Mouse (Mus musculus) lung, embryonic 14.5 days (tissue): ENCODE measurements around the gene Knstrn. TPM values are rescaled to one million over a fixed set of nuclear protein-coding genes. Genes with fewer than 3 reads are reported as not detected.

Source experiments
- ATAC-seq: fragments of 200-750 bp; cut with Nextera tagmentation; 2 replicates; pipeline ENCODE4 v1.8.0; 2017; ENCODE audit warnings: mild to moderate bottlenecking, moderate TSS enrichment, moderate library complexity; ENCODE audit not compliant: insufficient read depth
- DNase-seq: peaks from one replicate; pipeline ENCODE4 v3.0.0-alpha.2; 2015
- H3K27ac ChIP-seq: fragments of 300-500 bp; sonication (generic); 2 replicates; pipeline ENCODE4 v1.5.1; 2014; ENCODE audit warnings: low read depth, mild to moderate bottlenecking, moderate library complexity
- H3K27me3 ChIP-seq: fragments of 300-500 bp; sonication (generic); 2 replicates; pipeline ENCODE4 v1.6.1; 2014; ENCODE audit warnings: low read length, control low read depth; ENCODE audit not compliant: insufficient read depth
- H3K36me3 ChIP-seq: fragments of 300-500 bp; sonication (generic); 2 replicates; pipeline ENCODE4 v1.6.1; 2014; ENCODE audit warnings: control low read depth; ENCODE audit not compliant: insufficient read depth
- H3K4me1 ChIP-seq: fragments of 300-500 bp; sonication (generic); 2 replicates; pipeline ENCODE4 v1.6.1; 2014; ENCODE audit warnings: antibody characterized with exemption, control low read depth; ENCODE audit not compliant: insufficient read depth
- H3K4me2 ChIP-seq: fragments of 300-500 bp; sonication (generic); 2 replicates; pipeline ENCODE4 v1.6.1; 2014; ENCODE audit warnings: mild to moderate bottlenecking
- H3K4me3 ChIP-seq: fragments of 300-500 bp; sonication (generic); 2 replicates; pipeline ENCODE4 v1.5.1; 2014; ENCODE audit warnings: low read depth, low read length
- H3K9ac ChIP-seq: fragments of 300-500 bp; sonication (generic); 2 replicates; pipeline ENCODE4 v1.6.1; 2014
- H3K9me3 ChIP-seq: fragments of 300-500 bp; sonication (generic); 2 replicates; pipeline ENCODE4 v1.6.1; 2016; ENCODE audit warnings: low read depth, low read length, control low read depth
- CTCF ChIP-seq: IDR thresholded peaks from 2 replicates; pipeline ENCODE4 v1.5.1; 2016; ENCODE audit warnings: antibody characterized with exemption, low read depth
- WGBS: fragments of 180-500 bp; shearing (Covaris S2); extraction: QIAGEN DNeasy Blood & Tissue Kit; methylation state at CpG from one replicate; pipeline ENCODE4 v1.1.7; 2014; 5-methylcytosine and 5-hydroxymethylcytosine counted together
- polyA plus RNA-seq: library from polyadenylated mRNA; unstranded; fragments of >200 nt; fragmentation: Nextera tagmentation; extraction: Ambion mirVana; gene quantifications from 2 replicates; pipeline ENCODE4 v1.2.1, GENCODE M21; 2014

Knstrn gene
- polyA plus RNA-seq, 1 experiment from 2014 or later: 142 TPM

DNA sequence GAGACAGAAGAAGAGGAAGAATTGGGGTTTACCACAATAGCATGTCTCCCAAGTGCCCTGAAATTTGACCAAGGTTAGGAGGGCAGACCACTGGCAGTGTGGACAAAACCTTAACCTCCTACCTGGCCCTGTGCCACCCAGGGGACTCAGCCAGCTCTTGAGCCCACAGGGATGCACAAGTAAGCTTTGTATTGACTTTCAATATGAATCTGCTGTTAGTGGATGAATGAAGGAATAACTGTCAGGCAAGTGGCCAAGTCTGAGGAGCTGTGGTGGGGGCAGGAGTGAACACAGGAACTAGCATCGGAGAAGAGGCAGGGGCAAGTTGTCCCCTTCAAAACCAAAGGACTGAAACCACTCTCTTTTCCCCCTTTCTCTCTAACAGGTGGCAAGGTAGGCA, 38.4 kb upstream of the Knstrn start:
- no peak overlapping the region for H3K4me2 ChIP-seq
- 22% methylated on average over 1 of the region's 1 CpGs for WGBS
- H3K27ac ChIP-seq: peak overlapping the region; percentile 44; the same call in 1 of the 2 replicates
- TF ChIP-seq CTCF: no peak
- no peak for ATAC-seq
- no peak overlapping the region for H3K9ac ChIP-seq
- peaks cover 8% of the 10 kb centered on the region for H3K4me1 ChIP-seq
- peak; percentile 76 for DNase-seq
- no peaks in the 10 kb centered on the region for H3K36me3 ChIP-seq
- no peaks in the 10 kb centered on the region for H3K9me3 ChIP-seq
- peaks cover 5% of the 10 kb centered on the region; the same call in 1 of the 2 replicates for H3K27me3 ChIP-seq
- no peak overlapping the region for H3K4me3 ChIP-seq

DNA sequence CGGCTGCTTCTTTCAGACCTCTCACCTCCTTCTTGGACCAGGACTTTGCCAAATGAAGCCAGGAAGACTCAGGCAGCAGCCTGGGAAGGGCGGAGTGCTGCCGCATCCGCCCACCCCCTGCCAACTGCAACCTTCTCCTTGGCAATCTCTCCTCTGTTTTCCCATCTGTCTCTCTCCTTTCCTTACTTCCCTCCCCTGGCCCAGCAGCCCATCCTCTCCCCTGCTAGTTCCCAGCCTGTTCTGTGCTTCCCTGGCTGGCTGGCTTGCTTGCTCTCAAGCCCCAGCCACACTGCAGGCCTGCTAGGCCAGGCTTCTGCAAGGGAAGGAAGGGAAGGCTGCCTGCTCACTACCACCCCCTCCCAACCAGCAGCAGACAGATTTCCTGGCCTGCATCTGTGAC, 38.0 kb upstream of the Knstrn start:
- ATAC-seq: no peak
- Histone ChIP-seq H3K9ac (no peak overlapping the region), H3K27ac (peak overlapping the region; percentile 44), H3K4me2 (no peak overlapping the region), H3K36me3 (no peaks in the 10 kb centered on the region), H3K27me3 (peaks cover 6% of the 10 kb centered on the region; the same call in 1 of the 2 replicates), H3K9me3 (no peaks in the 10 kb centered on the region), H3K4me3 (no peak overlapping the region), H3K4me1 (peaks cover 8% of the 10 kb centered on the region)
- DNase-seq: peak; percentile 37
- 70% methylated on average over 3 of the region's 4 CpGs for WGBS
- TF ChIP-seq CTCF: no peak

DNA sequence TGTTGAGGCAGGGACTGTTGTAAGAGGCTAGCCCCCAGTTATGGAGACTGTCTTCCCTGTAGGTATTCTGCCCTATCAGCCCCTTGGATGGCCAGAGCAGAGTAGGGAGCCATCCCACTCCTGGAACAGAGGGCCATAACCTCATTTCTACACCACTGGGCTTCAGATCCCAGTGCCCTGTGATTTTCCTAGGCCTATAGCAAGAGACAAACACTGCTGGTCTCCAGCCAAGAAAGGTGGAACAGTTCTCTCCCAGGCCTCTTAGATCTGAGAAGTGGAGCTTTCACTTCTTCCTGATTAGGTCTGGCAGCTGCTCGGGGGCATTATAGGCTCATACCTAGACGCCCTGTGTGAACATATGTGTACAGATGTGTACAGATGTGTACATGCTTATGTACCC, 37.5 kb upstream of the Knstrn start:
- peak overlapping the region; percentile 44 for H3K27ac ChIP-seq
- H3K4me3 ChIP-seq: no peak overlapping the region
- no peak overlapping the region for H3K4me2 ChIP-seq
- no peak for TF ChIP-seq CTCF
- ATAC-seq (no peak), DNase-seq (no peak)
- H3K9ac ChIP-seq: no peak overlapping the region
- H3K9me3 ChIP-seq: no peaks in the 10 kb centered on the region
- H3K4me1 ChIP-seq: peaks cover 8% of the 10 kb centered on the region
- no peaks in the 10 kb centered on the region for H3K36me3 ChIP-seq
- H3K27me3 ChIP-seq: peaks cover 6% of the 10 kb centered on the region; the same call in 1 of the 2 replicates
- WGBS: 69% methylated on average over 2 of the region's 2 CpGs

DNA sequence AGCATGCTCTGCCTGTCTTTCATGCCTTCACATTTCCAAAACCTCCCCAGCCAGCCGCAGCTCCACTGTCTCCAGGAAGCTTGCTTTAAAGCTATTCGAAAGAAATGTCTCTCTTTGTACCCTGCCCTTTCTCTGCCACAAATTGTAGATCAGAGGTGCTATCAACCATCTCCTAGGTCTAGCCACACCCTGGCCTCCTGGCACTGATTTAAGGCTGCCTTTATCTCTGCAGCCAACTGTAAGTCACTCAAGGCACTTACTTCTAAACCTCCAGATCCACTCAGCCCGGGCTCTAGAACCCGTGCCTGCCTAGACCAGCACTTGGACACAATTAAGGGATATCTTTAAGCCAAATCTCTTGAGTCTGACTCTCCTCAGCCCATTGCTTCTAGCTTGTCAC, 35.4 kb upstream of the Knstrn start:
- ATAC-seq: no peak
- WGBS: 67% methylated on average over 4 of the region's 4 CpGs
- DNase-seq: no peak

DNA sequence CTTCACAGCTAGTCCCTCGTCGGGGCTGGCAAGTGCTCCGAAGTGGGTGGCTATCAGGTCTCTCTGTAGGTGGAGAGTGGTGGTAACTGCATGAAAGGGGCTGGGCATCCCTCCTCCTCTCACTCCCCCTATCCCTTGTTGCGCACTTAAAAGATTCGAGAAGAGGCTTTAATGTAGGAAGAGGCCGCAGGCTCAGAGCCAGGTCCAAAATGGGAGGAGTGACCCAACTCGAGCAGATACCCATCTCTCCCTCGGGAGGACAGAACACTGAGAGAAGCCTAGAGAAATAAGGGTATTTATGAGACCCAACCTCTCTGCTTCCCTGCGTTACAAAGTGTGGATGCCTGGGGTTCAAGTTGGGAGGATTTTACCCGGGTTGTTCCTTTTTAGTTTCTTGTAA, 34.7 kb upstream of the Knstrn start:
- no peaks in the 10 kb centered on the region for H3K9me3 ChIP-seq

More for the DNA sequence above, 35.4 kb upstream of the Knstrn start:
- H3K27ac ChIP-seq: no peak overlapping the region
- H3K4me2 ChIP-seq: no peak overlapping the region
- no peak for TF ChIP-seq CTCF
- H3K4me3 ChIP-seq: no peak overlapping the region
- H3K9me3 ChIP-seq: no peaks in the 10 kb centered on the region
- H3K4me1 ChIP-seq: peaks cover 8% of the 10 kb centered on the region
- no peak overlapping the region for H3K9ac ChIP-seq
- peaks cover 6% of the 10 kb centered on the region; the same call in 1 of the 2 replicates for H3K27me3 ChIP-seq
- H3K36me3 ChIP-seq: no peaks in the 10 kb centered on the region

DNA sequence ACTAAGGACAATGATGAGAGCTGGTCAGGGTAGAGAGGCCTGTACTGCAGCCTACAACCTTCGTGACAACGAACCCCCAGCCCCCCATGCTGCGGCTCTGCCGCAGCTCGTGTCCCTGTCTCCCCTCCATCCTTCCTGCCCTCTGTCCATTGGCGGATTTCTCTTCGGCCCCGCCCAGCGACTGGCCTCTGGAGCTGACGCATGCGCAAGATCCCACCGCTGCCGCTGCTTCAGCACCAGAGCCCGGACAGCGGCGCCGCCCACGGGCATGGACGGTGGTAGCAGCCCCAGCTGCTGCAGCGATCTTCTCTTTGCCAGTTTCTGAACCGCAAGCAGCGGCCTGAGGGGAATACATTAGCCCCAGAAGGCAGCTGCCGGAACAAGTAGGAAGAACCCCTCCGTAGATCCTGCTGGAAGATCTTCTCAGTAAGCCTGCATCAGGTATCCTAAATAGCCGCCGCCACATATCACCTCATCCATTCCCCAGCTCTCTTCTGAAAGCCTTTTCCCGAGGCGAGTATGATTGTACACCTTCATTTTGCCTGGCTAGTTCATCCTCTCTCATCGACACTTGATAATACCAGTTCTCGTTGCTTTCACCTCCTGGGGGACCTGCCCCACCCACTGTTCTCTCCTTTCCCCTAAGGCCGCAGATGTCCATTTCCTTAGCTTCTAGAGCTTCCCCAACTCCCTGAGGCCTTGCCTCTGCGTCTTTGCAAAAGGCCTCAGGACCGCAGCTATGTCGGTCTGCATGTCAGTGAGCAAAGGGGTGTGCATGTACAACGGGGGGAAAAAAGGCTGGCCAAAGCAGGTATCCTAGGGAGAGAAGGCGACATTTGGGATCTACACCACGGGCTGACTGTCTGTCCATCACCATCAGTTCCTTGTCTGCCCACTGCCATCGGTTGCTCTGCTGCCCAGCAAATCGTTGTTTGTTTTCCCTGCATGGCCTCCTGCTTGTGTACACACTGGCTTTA, 34.0 kb upstream of the Knstrn start, which contains the start of gene Disp2:
Disp2 (plus strand) TSS at position 216 of the 977 bp plus-strand sequence.
- 12% methylated on average over 39 of the region's 39 CpGs for WGBS
- ATAC-seq (peak; percentile 89), DNase-seq (peak; percentile 98)
- Histone ChIP-seq H3K36me3 (no peaks in the 10 kb centered on the region), H3K4me1 (peaks cover 7% of the 10 kb centered on the region), H3K27me3 (peaks cover 6% of the 10 kb centered on the region; the same call in 1 of the 2 replicates), H3K27ac (no peak within 1 kb of the TSS), H3K9me3 (no peaks in the 10 kb centered on the region), H3K4me3 (peak within 1 kb of the TSS; percentile 29), H3K9ac (no peak within 1 kb of the TSS; the same call in 1 of the 2 replicates), H3K4me2 (peak within 1 kb of the TSS; percentile 71)
- peak; percentile 50; the same call in 1 of the 2 replicates for TF ChIP-seq CTCF

More for the DNA sequence above, 34.7 kb upstream of the Knstrn start:
- Histone ChIP-seq H3K4me1 (peaks cover 8% of the 10 kb centered on the region), H3K36me3 (no peaks in the 10 kb centered on the region), H3K9ac (no peak overlapping the region; the same call in 1 of the 2 replicates), H3K4me2 (peak overlapping the region; percentile 71), H3K4me3 (peak overlapping the region; percentile 29), H3K27me3 (peaks cover 6% of the 10 kb centered on the region; the same call in 1 of the 2 replicates), H3K27ac (no peak overlapping the region)
- 8% methylated on average over 10 of the region's 10 CpGs for WGBS
- DNase-seq (peak; percentile 27), ATAC-seq (peak; percentile 2; the same call in 1 of the 2 replicates)
- TF ChIP-seq CTCF: no peak

DNA sequence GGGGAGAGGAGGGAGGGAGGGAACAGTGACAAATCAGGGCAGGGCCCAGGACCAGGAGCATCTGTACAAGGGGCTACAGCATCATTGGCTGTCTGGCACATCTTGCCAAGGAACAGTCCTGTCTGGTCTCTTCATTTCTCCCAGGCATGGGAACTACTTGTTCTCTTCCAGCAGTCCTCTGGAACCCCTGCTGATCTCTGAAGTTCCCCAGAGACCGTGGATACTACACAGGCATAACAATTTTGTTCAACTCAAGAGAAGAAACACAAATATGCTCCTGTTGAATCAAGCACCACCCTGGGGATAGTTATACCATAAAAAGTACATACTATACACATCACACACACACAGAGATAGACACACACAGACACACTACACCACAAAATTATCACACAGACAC, 32.7 kb upstream of the Knstrn start:
- H3K27me3 ChIP-seq: peaks cover 6% of the 10 kb centered on the region; the same call in 1 of the 2 replicates
- peaks cover 3% of the 10 kb centered on the region for H3K4me1 ChIP-seq
- no peaks in the 10 kb centered on the region for H3K36me3 ChIP-seq
- H3K4me2 ChIP-seq: no peak overlapping the region
- no peak overlapping the region for H3K9ac ChIP-seq
- no peak overlapping the region for H3K27ac ChIP-seq
- no peak overlapping the region for H3K4me3 ChIP-seq
- 31% methylated on average over 1 of the region's 1 CpGs for WGBS
- no peak for TF ChIP-seq CTCF
- no peaks in the 10 kb centered on the region for H3K9me3 ChIP-seq
- no peak for ATAC-seq
- DNase-seq: no peak
